Mouse (Mus musculus) bone marrow macrophage, adult 2 months (primary cell): ENCODE results near the gene Usp45. TPM values are rescaled to one million over a fixed set of nuclear protein-coding genes. Genes with fewer than 3 reads are reported as not detected.

ENCODE experiments used
- H3K27ac ChIP-seq: 2 replicates; pipeline ENCODE4 v1.5.1; 2012; ENCODE audit warnings: low read depth, low read length; ENCODE audit not compliant: insufficient read depth
- H3K4me1 ChIP-seq: 2 replicates; pipeline ENCODE4 v1.6.1; 2012; ENCODE audit warnings: low read length; ENCODE audit not compliant: control insufficient read depth, insufficient read depth
- H3K4me3 ChIP-seq: 2 replicates; pipeline ENCODE4 v1.5.1; 2012; ENCODE audit warnings: mild to moderate bottlenecking, low read length, moderate library complexity; ENCODE audit not compliant: insufficient read depth
- CTCF ChIP-seq: IDR thresholded peaks from 2 replicates; pipeline ENCODE4 v1.5.1; 2012; ENCODE audit warnings: low read depth, mild to moderate bottlenecking, low read length, moderate library complexity
- POLR2A ChIP-seq: IDR thresholded peaks from 2 replicates; pipeline ENCODE4 v1.6.1; 2012; ENCODE audit warnings: mild to moderate bottlenecking, low read depth, low read length, borderline replicate concordance
- polyA plus RNA-seq: library from polyadenylated mRNA; stranded (reverse); fragments of >200 nt; gene quantifications from 2 replicates; pipeline ENCODE4 v1.2.4, GENCODE M21; 2012; ENCODE audit not compliant: missing spikeins, insufficient read depth, insufficient read length

Usp45 gene
- polyA plus RNA-seq, 1 experiment: 23.0 TPM

DNA sequence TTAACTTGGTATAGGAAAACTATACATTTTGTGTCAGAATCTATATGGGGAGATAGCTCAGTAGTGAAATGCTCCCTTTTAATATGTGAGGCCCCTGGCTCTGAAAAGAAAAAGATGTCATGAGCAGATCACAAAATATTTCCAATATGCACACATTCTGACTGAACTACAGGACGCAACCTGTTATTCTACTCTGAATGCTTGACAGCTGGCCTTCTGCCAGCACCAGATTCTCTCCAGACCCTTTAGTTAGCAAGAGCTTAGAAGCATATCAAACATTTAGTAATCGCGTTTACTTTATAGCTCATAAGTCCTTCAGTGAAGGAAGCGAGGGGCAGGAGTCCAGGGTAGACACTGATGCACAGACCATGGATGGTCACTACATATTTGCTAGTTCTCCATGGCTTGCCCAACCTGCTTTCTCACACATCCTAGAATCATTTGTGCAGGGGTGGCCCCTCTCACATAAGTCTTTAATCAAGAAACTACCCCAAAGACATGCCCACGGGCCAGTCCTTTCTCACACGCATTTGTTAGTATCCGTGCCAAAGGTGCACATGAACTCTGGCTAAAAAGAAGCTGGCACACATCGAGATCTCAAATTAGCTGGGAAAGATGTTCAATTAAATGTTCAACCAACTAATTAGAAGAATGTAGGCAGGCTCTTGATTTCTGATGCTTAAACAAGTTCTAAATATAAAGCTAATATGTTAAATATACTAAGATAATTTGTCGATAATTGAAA lies 5.4 kb upstream of the Usp45 start:
- TF ChIP-seq POLR2A: no peak
- no peak for TF ChIP-seq CTCF
- Histone ChIP-seq H3K27ac (no peak overlapping the region), H3K4me1 (peaks cover 3% of the 10 kb centered on the region; the same call in 1 of the 2 replicates), H3K4me3 (no peak overlapping the region)

DNA sequence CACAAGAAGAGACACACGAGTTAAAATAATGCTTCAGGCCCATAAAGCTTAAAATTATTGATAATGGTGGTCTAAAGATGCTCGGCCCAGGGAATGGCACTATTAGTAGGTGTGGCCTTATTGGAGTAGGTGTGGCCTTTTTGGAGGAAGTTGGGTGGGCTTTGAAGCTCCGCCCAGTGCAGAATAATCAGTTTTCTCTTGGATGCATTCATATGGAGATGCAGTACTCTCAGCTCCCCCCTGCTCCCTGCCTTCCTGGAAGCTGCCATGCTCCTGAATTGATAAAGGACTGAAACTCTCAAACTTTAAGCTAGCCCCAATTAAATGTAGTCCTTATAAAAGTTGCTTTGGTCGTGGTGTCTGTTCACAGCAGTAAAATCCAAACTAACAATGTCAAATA lies 3.1 kb upstream of the Usp45 start:
- Histone ChIP-seq H3K27ac (no peak overlapping the region), H3K4me3 (no peak overlapping the region), H3K4me1 (peaks cover 3% of the 10 kb centered on the region; the same call in 1 of the 2 replicates)
- TF ChIP-seq CTCF: no peak
- TF ChIP-seq POLR2A: no peak

DNA sequence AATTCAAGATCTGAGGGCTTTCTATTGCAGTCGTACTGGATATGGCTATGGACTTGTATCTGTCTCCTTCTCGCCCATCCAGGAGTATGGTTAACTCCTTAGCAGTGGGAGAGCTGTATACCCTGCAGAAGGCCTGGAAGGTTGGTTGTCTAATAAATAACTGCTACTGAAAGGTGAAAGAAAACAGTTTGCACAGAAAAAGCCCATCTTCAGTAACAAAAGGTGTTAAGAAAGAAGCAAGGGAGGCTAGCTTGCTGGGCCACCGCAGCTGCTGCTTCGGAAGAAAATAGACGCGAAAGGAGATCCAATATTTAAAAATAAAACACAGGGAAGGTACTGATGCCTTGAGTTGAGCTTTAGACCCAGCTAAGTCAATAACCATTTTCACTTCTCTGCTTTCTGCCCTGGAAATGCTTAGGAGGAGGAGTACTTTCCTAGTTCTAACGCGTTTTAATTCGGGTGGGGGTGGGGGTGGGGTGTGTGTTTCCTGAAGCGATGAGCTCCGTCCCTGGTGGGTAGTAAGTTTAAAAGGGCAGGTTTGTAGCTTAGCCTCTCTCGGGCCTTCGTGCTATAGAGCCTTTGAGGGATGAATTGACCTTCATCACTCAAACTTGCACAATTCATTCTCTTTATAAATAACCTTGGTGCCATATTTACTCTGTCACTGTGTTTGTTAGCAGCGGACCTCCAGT lies 639 bp upstream of the Usp45 start:
- Histone ChIP-seq H3K27ac (no peak overlapping the region), H3K4me1 (peaks cover 3% of the 10 kb centered on the region; the same call in 1 of the 2 replicates), H3K4me3 (peak overlapping the region; percentile 63)
- no peak for TF ChIP-seq POLR2A
- no peak for TF ChIP-seq CTCF

DNA sequence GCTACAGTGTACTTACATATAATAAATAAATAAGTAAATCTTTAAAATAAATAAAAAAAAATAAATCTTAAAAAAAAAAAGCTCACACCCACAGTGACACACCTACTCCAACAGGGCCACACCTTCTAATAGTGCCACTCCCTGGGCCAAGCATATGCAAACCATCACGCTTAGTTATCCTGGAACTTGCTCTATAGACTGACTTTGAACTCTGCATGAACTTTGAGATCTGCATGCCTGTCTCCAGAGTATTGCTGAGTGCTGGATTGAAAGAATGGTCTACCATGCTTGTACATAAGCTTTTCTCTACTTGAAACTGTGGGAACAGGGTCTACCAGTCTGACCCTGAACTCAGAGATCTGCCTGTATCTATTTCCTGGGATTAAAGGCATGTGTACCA lies 4.1 kb downstream of the Usp45 start:
- H3K27ac ChIP-seq: no peak overlapping the region
- no peak for TF ChIP-seq POLR2A
- no peak for TF ChIP-seq CTCF
- peaks cover 11% of the 10 kb centered on the region for H3K4me1 ChIP-seq
- no peak overlapping the region for H3K4me3 ChIP-seq

DNA sequence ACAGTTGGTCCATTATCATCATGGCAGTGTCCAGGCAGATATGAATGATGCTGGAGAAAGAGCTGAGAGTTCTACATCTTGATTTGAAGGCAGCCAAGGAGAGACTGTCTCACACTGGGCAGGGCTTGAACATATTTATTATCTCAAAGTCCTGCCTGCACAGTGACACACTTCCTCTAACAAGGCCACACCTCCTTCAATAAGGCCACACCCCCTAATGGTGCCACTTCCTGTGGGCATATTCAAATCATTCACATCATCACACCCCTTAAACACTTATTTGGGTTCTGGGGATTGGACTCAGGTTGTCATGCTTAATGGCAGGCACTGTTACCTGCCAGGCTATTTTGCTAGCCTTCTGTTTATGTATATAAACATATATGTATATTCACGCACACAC lies 5.3 kb downstream of the Usp45 start:
- H3K27ac ChIP-seq: no peak overlapping the region
- no peak overlapping the region for H3K4me3 ChIP-seq
- no peak for TF ChIP-seq POLR2A
- no peak for TF ChIP-seq CTCF
- peaks cover 11% of the 10 kb centered on the region for H3K4me1 ChIP-seq

DNA sequence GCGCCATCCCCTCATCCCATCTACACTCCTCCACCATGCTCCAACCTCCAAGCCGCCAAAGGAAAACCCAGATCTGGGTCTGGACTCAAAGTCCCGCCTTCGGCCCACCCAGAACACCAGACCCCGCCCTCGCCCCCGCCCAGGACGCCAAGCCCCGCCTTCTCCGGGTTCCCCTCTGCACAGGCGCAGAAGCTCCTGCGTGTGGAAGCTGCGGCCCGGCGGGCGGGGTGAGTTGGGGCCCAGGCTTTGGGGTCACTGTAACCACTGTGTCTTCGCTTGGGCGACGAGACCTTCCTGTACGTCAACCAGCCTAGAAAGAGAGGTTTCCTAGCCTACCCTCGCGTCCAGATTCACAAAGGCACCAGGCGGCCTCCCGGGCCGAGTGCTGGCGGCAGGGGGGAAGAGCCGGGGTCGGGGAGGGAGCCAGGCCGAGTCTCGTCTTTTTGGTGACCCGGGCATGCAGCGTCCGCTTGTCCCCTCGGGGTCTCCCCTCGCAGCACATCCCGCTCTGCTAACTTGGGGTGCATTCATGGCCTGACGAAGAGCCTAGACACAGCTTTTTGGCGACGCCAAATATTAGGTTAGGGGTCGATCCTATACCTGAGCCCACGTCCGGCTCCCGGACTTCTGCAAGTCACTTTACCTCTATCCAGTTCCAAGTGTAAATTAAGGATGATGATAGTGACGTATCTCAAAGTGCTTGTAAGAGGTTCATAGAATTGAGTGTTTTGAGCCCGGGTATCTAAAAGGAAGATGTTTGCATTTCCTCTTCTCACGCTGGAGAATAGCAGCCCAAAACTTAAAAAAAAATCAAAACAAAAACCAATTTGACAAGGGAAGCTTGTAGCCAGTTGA lies 9.4 kb downstream of the Usp45 start:
- Histone ChIP-seq H3K4me3 (peak overlapping the region; percentile 82), H3K27ac (peak overlapping the region; percentile 27), H3K4me1 (peaks cover 19% of the 10 kb centered on the region)
- TF ChIP-seq POLR2A (0 out of 2 replicates have a peak, but pooled peaks have one; percentile 32), CTCF (no peak)

DNA sequence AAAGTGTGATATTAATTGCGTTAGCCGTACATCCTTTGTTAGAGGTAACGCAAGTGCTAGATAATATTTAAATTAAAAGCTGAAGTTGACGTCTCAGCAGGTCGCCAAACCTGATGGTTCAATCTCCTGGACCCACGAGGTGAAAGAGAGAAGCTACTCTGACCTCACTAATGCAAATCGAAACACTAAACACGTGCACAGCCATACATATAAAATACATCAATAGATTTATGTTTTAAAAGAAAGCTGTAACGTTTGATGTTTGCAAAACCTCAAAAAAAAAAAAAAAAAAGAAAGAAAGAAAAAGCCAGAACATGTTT lies 9.9 kb downstream of the Usp45 start:
- peak overlapping the region; percentile 82 for H3K4me3 ChIP-seq
- H3K4me1 ChIP-seq: peaks cover 19% of the 10 kb centered on the region
- TF ChIP-seq CTCF: no peak
- no peak for TF ChIP-seq POLR2A
- no peak overlapping the region for H3K27ac ChIP-seq

DNA sequence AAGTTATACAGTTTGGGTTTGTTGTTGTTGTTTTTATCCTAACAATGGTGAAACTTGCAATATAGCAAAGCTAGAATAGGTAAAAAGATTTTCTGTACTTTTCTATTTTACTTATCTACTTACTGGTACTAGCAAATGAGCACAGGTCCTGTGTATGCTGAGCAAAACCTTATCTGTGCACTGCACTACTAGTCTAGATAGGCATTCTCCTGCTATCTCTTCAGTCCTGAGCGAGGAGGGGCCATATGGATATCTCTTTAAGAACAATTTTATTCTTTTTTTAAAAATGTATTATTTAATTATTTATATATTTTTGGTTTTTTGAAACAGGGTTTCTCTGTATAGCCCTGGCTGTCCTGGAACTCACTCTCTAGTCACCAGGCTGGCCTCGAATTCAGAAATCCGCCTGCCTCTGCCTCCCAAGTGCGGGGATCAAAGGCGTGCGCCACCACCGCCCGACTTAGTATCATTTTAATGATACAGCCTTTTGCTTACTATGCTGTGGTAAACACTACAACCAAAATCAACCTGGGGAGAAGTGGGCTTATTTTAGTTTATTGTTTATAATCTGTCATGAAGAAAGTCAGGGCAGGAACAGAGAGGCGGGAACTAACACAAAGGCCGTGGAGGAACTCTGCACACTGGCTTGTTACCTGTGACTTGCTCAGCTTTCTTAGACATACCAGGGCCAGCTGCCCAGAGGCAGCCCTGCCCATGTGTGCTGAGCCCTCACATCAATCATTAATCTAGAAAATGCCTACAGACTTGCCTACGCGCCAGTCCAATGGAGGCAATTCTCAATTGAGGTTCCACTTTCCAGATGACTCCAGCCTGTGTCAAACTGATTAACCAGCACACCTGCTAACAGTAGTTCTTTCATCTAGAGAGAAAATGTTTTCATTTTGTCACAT lies 14.1 kb downstream of the Usp45 start:
- Histone ChIP-seq H3K4me3 (no peak overlapping the region), H3K27ac (no peak overlapping the region), H3K4me1 (peaks cover 11% of the 10 kb centered on the region)
- TF ChIP-seq CTCF (no peak), POLR2A (no peak)

DNA sequence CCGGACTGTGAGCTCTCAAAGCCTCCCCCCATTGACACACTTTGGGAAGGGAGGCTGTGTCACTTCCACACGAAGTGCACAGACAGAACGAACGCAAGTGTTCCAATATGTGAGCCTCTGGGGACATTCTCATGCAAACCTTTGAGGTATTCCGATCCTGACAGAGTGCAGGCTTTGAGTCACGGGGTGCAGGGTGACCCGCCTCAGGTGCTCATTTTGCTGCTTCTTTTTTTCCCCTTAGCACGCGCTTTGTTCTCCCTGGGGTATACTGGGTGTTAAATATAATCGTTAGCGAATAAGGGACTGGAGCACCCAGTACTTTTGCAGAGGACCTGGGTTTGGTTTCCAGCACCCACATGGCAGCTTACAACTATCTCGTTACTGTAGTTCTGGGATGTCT lies 19.3 kb downstream of the Usp45 start:
- Histone ChIP-seq H3K4me1 (no peaks in the 10 kb centered on the region), H3K4me3 (no peak overlapping the region), H3K27ac (no peak overlapping the region)
- no peak for TF ChIP-seq POLR2A
- TF ChIP-seq CTCF: no peak
